Mouse (Mus musculus) hindbrain, embryonic 15.5 days (tissue): ENCODE results near the gene Hepacam2. TPM values are rescaled to one million over a fixed set of nuclear protein-coding genes. Genes with fewer than 3 reads are reported as not detected.

Source experiments
- polyA plus RNA-seq: library from polyadenylated mRNA; unstranded; fragments of >200 nt; fragmentation: Nextera tagmentation; extraction: Ambion mirVana; gene quantifications from 2 replicates; pipeline ENCODE4 v1.2.1, GENCODE M21; 2015

The Hepacam2 gene
- polyA plus RNA-seq, 1 experiment from 2014 or later, result 1.5 TPM

Other genes starting within 250 kb of the Hepacam2 start
- 1.4 and 1.5 TPM in 2 replicates for gene Samd9l, start 98.7 kb downstream of the Hepacam2 start, polyA plus RNA-seq
- 49.5 and 52.4 TPM in 2 replicates for gene Vps50, start 84 bp upstream of the Hepacam2 start, polyA plus RNA-seq